Mouse (Mus musculus) cerebellum, adult 2 months (tissue): Measurements from ENCODE around the gene Hexim2. TPM values are rescaled to one million over a fixed set of nuclear protein-coding genes. Genes with fewer than 3 reads are reported as not detected.
A peak's percentile ranks its signal among the peaks of the same experiment; 100 is the strongest.

Experiments used
- DNase-seq, 2 experiments: peaks; one replicate each; pipeline ENCODE4 v3.0.0; 2021
- H3K27ac ChIP-seq: fragments of 200-500 bp; 2 replicates; pipeline ENCODE4 v1.5.1; 2012; ENCODE audit warnings: low read length, control low read depth, inconsistent platforms; ENCODE audit not compliant: insufficient read depth
- H3K27me3 ChIP-seq: fragments of 200-500 bp; 2 replicates; pipeline ENCODE4 v1.6.1; 2012; ENCODE audit warnings: inconsistent platforms, mild to moderate bottlenecking, low read length, moderate library complexity; ENCODE audit not compliant: control insufficient read depth, insufficient read depth
- H3K4me1 ChIP-seq: fragments of 200-500 bp; 2 replicates; pipeline ENCODE4 v1.6.1; 2011; ENCODE audit warnings: low read length; ENCODE audit not compliant: control insufficient read depth, insufficient read depth
- H3K4me3 ChIP-seq: fragments of 200-500 bp; replicated peaks from 2 replicates; pipeline ENCODE3; 2011; ENCODE audit warnings: mild to moderate bottlenecking, low read depth, low read length, control low read depth; ENCODE audit not compliant: insufficient read depth
- CTCF ChIP-seq: fragments of 200-500 bp; IDR thresholded peaks from 2 replicates; pipeline ENCODE4 v1.5.1; 2011; ENCODE audit warnings: low read depth, mild to moderate bottlenecking, control low read depth, low read length, moderate library complexity, borderline replicate concordance; ENCODE audit not compliant: insufficient read depth
- POLR2A ChIP-seq: fragments of 200-500 bp; IDR thresholded peaks from 2 replicates; pipeline ENCODE4 v1.6.1; 2011; ENCODE audit warnings: low read length, control low read depth, borderline replicate concordance; ENCODE audit not compliant: insufficient read depth
- WGBS: fragments of 180-500 bp; shearing (Covaris S2); methylation state at CpG from one replicate; pipeline ENCODE4 v1.1.7; 2018; 5-methylcytosine and 5-hydroxymethylcytosine counted together
- polyA plus RNA-seq: library from polyadenylated mRNA; depleted of rRNA; stranded (reverse); fragments of >200 nt; gene quantifications from 2 replicates; pipeline ENCODE4 v1.2.3, GENCODE M21; 2012

Gene Hexim2
- polyA plus RNA-seq, 1 experiment = 23.0 TPM

DNA sequence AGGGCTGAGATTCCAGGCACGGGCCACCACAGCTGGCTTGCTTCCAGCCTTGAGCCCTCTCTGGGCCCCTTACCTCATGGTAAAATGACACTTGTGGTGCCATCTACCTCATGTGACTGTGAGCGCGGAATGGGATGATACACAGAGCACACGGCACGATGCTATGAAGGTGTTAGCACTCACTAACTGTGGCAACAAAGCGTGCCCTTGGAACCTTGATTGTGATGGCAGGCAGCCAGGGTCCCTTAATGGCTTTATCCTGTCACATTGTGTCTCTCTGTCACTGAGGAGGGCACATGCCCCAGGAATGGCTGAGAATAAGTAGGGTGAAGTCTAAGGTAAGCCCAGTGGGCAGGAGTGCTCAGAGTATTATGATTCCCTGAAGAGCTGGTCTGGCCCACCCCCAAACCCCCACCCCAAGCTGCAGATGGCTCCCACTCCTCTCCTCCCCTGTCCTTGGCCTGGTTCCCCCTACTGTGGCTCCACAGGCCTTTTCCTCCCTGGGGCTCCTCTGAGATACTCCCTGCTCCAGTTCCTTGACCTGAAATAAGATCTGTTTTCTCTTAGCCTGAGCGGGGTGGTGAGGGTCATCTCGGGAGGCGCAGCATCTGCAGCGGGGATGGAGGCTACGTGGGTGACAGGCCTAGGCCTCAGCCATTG lies 33.6 kb upstream of the Hexim2 start:
- H3K27me3 ChIP-seq = no peaks in the 10 kb centered on the region
- no peak overlapping the region for H3K27ac ChIP-seq
- WGBS = 68% methylated on average over 11 of the region's 11 CpGs
- TF ChIP-seq POLR2A (no peak), CTCF (no peak)
- H3K4me3 ChIP-seq = no peak overlapping the region
- peaks cover 2% of the 10 kb centered on the region for H3K4me1 ChIP-seq
- DNase-seq = no peak

GRCm38 (mm10) chr11:103099352-103099940 lies 32.8 kb upstream of the Hexim2 start:
- Histone ChIP-seq H3K27ac (no peak overlapping the region), H3K4me3 (no peak overlapping the region), H3K4me1 (peaks cover 10% of the 10 kb centered on the region), H3K27me3 (no peaks in the 10 kb centered on the region)
- DNase-seq = peak in 1 of 2 experiments; percentile 23
- WGBS = 70% methylated on average over 12 of the region's 12 CpGs
- no peak for TF ChIP-seq POLR2A
- no peak for TF ChIP-seq CTCF

GRCm38 (mm10) chr11:103100361-103100760 lies 31.9 kb upstream of the Hexim2 start:
- WGBS = 79% methylated on average over 8 of the region's 8 CpGs
- DNase-seq = peak in 1 of 2 experiments; percentile 27
- Histone ChIP-seq H3K4me3 (no peak overlapping the region), H3K27ac (no peak overlapping the region), H3K4me1 (peaks cover 17% of the 10 kb centered on the region), H3K27me3 (no peaks in the 10 kb centered on the region)
- TF ChIP-seq POLR2A (no peak), CTCF (no peak)

- Histone ChIP-seq H3K27ac (peak within 1 kb of the TSS; percentile 29; the same call in 1 of the 2 replicates), H3K4me1 (peaks cover 22% of the 10 kb centered on the region), H3K4me3 (peak within 1 kb of the TSS; percentile 89), H3K27me3 (no peaks in the 10 kb centered on the region)
- peak; percentile 53; the same call in 1 of the 2 replicates for TF ChIP-seq POLR2A
- TF ChIP-seq CTCF = no peak
- peak; percentile 82 to 85 for DNase-seq
- WGBS = under 1% methylated on average over 32 of the region's 34 CpGs
These were observed 30.8 kb upstream of the Hexim2 start, which contains the start of the genes Plcd3 and Acbd4 for GRCm38 (mm10) chr11:103101481-103101865. TSS of gene Plcd3 (minus strand) at chr11:103101658. TSS of gene Acbd4 (plus strand) at chr11:103101682.

DNA sequence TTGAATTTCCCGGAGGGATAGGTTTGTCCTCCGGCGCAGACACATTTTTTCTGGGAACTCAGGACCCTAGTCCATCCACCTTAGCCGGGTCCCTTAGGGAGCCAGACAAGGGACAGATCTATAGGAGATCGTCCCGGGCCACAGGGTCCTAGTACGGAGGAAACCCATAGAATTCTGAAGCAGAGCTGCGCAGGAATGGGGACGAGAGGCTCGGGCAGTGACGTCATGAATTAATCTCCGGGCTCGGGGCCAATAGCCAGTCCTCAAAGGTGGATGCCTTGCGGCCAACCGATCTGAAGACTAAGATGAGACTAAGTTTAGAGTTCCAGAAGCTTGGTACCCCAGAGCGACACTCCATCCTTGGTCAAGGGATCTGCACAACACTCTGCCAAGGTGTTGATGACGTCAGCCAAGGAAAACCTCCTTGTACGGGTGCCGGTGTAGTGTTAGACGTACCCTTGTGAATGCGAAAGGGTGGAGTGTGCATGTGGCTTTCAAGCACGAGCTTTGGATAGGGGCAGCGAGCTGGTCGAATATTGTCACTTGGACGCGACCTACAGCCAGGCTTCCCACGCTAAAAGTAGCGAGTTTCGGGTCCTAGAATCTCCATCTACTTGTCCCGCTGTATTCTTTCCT lies 30.2 kb upstream of the Hexim2 start:
- WGBS = 1% methylated on average over 30 of the region's 30 CpGs
- no peak for TF ChIP-seq CTCF
- TF ChIP-seq POLR2A = peak; percentile 26; the same call in 1 of the 2 replicates
- Histone ChIP-seq H3K4me3 (peak overlapping the region; percentile 89), H3K4me1 (peaks cover 22% of the 10 kb centered on the region), H3K27me3 (no peaks in the 10 kb centered on the region), H3K27ac (peak overlapping the region; percentile 29; the same call in 1 of the 2 replicates)
- peak; percentile 82 to 87 for DNase-seq

DNA sequence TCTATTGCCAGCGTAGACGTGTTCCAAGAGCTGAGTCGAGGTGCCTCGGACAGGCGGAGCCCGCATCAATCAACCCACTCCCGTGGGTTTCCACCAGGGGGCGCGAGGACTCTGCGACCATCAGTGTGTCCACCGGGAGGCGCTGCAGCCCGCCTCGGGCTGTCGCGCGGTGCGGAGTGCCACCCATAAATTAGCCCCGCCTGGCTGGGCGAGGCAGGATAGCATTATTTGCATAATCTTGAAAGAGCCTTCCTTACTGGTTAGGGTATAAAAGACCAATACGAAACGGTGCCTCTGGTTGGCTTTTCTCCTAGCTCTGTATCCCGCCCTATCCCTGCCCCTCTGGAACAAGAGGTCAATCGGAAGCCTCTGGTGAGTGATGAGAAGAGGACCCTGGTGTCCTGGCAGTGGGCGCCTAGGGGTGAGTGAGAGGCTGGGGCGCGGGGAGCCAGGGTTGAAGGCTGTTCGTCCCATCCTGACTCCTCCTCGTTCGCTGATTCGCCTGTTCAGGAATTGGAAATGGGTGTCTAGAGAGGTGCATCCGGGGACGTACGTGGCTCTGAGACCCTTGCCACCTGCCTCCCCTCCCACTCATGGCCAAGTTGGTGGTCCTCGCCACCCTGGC lies 29.4 kb upstream of the Hexim2 start:
- under 1% methylated on average over 35 of the region's 35 CpGs for WGBS
- Histone ChIP-seq H3K27ac (peak overlapping the region; percentile 23; the same call in 1 of the 2 replicates), H3K4me3 (peak overlapping the region; percentile 89), H3K27me3 (no peaks in the 10 kb centered on the region), H3K4me1 (peaks cover 22% of the 10 kb centered on the region)
- TF ChIP-seq CTCF (peak; percentile 100), POLR2A (peak; percentile 72; the same call in 1 of the 2 replicates)
- peak; percentile 98 to 100 for DNase-seq

GRCm38 (mm10) chr11:103103621-103104020 lies 28.6 kb upstream of the Hexim2 start:
- H3K27ac ChIP-seq = no peak overlapping the region
- no peak for TF ChIP-seq POLR2A
- TF ChIP-seq CTCF = no peak
- DNase-seq = peak in 1 of 2 experiments; percentile 25
- 60% methylated on average over 8 of the region's 8 CpGs for WGBS
- H3K27me3 ChIP-seq = no peaks in the 10 kb centered on the region
- peak overlapping the region; percentile 89 for H3K4me3 ChIP-seq
- H3K4me1 ChIP-seq = peaks cover 22% of the 10 kb centered on the region
